Mouse (Mus musculus): Measurements from ENCODE around the gene Ern1. TPM values are rescaled to one million over a fixed set of nuclear protein-coding genes. Genes with fewer than 3 reads are reported as not detected.
A peak's percentile ranks its signal among the peaks of the same experiment; 100 is the strongest.
"Not testable (repeated sequence)": the region's sequence is repeated elsewhere in the genome, so short reads cannot be mapped to it uniquely, and the experiment has no call there.

The Ern1 gene
- total and polyA plus RNA-seq, 2 experiments: 18.2 to 52.8 TPM

DNA sequence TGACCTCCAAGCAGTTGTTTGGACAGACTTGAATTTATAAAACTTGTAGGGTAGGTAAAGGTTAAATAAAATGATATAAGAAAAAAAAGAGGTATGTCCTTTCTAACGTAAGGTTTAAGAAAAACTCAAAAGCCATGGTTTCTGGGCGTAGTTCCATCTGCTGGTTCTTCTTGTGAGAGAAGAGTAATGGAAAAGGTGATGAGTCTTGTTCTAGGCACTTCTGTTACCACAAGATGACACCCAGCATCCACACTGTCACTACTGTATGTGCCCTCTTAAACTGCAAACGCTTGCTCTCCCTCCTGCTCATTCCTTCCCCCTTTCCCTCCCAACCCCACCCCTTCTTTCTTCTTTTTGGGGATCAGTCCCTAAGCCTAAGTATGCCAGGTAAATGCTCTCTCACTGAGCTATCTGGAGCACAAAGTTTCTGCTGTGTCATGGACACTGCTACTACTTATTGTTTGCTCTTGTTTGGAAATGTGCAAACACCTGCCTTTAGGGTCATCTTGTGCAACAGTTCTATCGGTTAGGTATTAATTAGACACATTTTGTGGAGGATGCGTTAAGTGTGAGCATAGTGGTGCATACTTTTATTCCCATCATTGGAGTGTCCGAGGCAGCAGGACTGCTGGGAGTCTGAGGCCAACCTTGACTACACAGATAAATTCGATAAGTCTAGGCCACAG lies 5.5 kb upstream of the Ern1 start:
- peak; percentile 99 for DNase-seq (ENCODE audit: extremely low read depth, low read depth, low spot score)
- Histone ChIP-seq H3K9ac (ENCODE audit: low read depth, low read length) (0 out of 2 replicates have a peak overlapping the region, but pooled peaks have one; percentile 5), H3K27me3 (ENCODE audit: control insufficient read depth, insufficient read depth, low read length) (no peaks in the 10 kb centered on the region), H3K4me3 (ENCODE audit: insufficient read depth, low read depth, low read length) (no peak overlapping the region), H3K79me2 (ENCODE audit: control insufficient read depth, insufficient read depth, low read length) (no peaks in the 10 kb centered on the region), H3K36me3 (ENCODE audit: control insufficient read depth, insufficient read depth, low read length) (no peaks in the 10 kb centered on the region), H3K4me1 (ENCODE audit: control insufficient read depth, insufficient read depth, low read length) (peaks cover 24% of the 10 kb centered on the region), H3K27ac (replicated peaks; ENCODE audit: insufficient read depth, low read depth, low read length) (peak overlapping the region; percentile 68)
- TF ChIP-seq POLR2A (IDR thresholded peaks at IDR 0.05; ENCODE audit: extremely low read depth, insufficient read depth, low read length) (no peak), CTCF (IDR thresholded peaks at IDR 0.05; ENCODE audit: low read depth, low read length) (no peak)
- WGBS: 26% methylated on average over 7 of the region's 7 CpGs

- Histone ChIP-seq H3K4me1 (ENCODE audit: control insufficient read depth, insufficient read depth, low read length) (peaks cover 25% of the 10 kb centered on the region), H3K27ac (replicated peaks; ENCODE audit: insufficient read depth, low read depth, low read length) (no peak overlapping the region; the same call in 1 of the 2 replicates), H3K4me3 (ENCODE audit: insufficient read depth, low read depth, low read length) (no peak overlapping the region), H3K9ac (ENCODE audit: low read depth, low read length) (no peak overlapping the region), H3K79me2 (ENCODE audit: control insufficient read depth, insufficient read depth, low read length) (no peaks in the 10 kb centered on the region; the same call in 1 of the 2 replicates), H3K27me3 (ENCODE audit: control insufficient read depth, insufficient read depth, low read length) (no peaks in the 10 kb centered on the region), H3K36me3 (ENCODE audit: control insufficient read depth, insufficient read depth, low read length) (no peaks in the 10 kb centered on the region)
- peak; percentile 89 for DNase-seq (ENCODE audit: extremely low read depth, low read depth, low spot score)
- under 1% methylated on average over 3 of the region's 3 CpGs for WGBS
- TF ChIP-seq POLR2A (IDR thresholded peaks at IDR 0.05; ENCODE audit: extremely low read depth, insufficient read depth, low read length) (no peak), CTCF (IDR thresholded peaks at IDR 0.05; ENCODE audit: low read depth, low read length) (peak; percentile 63)
These were observed 3.7 kb upstream of the Ern1 start for GRCm38 (mm10) chr11:106491393-106491792.

GRCm38 (mm10) chr11:106490600-106490999 lies 2.9 kb upstream of the Ern1 start:
- H3K9ac ChIP-seq (ENCODE audit: low read depth, low read length); H3K36me3 ChIP-seq (ENCODE audit: control insufficient read depth, insufficient read depth, low read length); H3K79me2 ChIP-seq (ENCODE audit: control insufficient read depth, insufficient read depth, low read length); DNase-seq (ENCODE audit: extremely low read depth, low read depth, low spot score); H3K27ac ChIP-seq (replicated peaks; ENCODE audit: insufficient read depth, low read depth, low read length); H3K27me3 ChIP-seq (ENCODE audit: control insufficient read depth, insufficient read depth, low read length); H3K4me3 ChIP-seq (ENCODE audit: insufficient read depth, low read depth, low read length): not testable (repeated sequence)
- peaks cover 26% of the 10 kb centered on the region for H3K4me1 ChIP-seq (ENCODE audit: control insufficient read depth, insufficient read depth, low read length)
- 86% methylated on average over 6 of the region's 6 CpGs for WGBS

- Histone ChIP-seq H3K4me3 (ENCODE audit: insufficient read depth, low read depth, low read length) (no peak overlapping the region), H3K27me3 (ENCODE audit: control insufficient read depth, insufficient read depth, low read length) (no peaks in the 10 kb centered on the region), H3K9ac (ENCODE audit: low read depth, low read length) (peak overlapping the region; percentile 13; the same call in 1 of the 2 replicates), H3K79me2 (ENCODE audit: control insufficient read depth, insufficient read depth, low read length) (peaks cover 4% of the 10 kb centered on the region; the same call in 1 of the 2 replicates), H3K27ac (replicated peaks; ENCODE audit: insufficient read depth, low read depth, low read length) (peak overlapping the region; percentile 78), H3K4me1 (ENCODE audit: control insufficient read depth, insufficient read depth, low read length) (peaks cover 29% of the 10 kb centered on the region), H3K36me3 (ENCODE audit: control insufficient read depth, insufficient read depth, low read length) (no peaks in the 10 kb centered on the region)
- no peak for TF ChIP-seq CTCF (IDR thresholded peaks at IDR 0.05; ENCODE audit: low read depth, low read length)
- no peak for TF ChIP-seq POLR2A (IDR thresholded peaks at IDR 0.05; ENCODE audit: extremely low read depth, insufficient read depth, low read length)
- 24% methylated on average over 10 of the region's 10 CpGs for WGBS
- no peak for DNase-seq (ENCODE audit: extremely low read depth, low read depth, low spot score)
These were observed 2.4 kb upstream of the Ern1 start for GRCm38 (mm10) chr11:106490057-106490456.

DNA sequence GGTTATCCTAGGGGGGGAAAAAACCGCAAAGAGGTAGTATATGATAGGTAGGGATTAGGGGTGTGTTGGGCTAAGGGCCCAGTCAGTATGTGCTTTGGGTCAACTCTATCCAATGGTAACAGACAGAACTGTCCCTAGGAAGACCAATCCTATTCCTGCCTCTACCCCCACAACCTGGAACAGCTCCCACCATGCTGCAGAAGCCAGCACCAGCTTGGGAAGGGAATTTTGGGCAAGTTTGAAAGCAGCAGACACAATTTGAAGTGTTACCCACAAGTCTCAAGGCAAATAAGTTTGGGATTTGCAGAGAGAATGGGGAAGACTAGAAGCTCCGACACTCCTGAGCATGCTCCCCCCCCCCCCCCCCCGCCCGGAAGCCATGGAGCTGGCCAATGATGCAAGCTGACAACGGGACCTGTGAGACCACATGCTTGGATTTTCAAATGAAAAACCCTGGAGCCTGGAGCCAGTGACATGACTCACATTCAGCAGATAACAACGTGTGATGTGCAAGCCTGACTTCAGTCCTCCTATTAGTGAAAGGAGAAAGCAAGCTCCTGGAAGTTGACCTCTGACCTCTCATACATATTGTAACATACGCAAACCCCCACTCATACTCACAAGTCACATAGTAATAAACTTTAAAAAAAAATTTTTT lies 1.5 kb upstream of the Ern1 start:
- Histone ChIP-seq H3K27me3 (ENCODE audit: control insufficient read depth, insufficient read depth, low read length) (no peaks in the 10 kb centered on the region), H3K36me3 (ENCODE audit: control insufficient read depth, insufficient read depth, low read length) (no peaks in the 10 kb centered on the region), H3K27ac (replicated peaks; ENCODE audit: insufficient read depth, low read depth, low read length) (peak overlapping the region; percentile 94), H3K4me3 (ENCODE audit: insufficient read depth, low read depth, low read length) (no peak overlapping the region), H3K4me1 (ENCODE audit: control insufficient read depth, insufficient read depth, low read length) (peaks cover 35% of the 10 kb centered on the region), H3K79me2 (ENCODE audit: control insufficient read depth, insufficient read depth, low read length) (peaks cover 8% of the 10 kb centered on the region; the same call in 1 of the 2 replicates), H3K9ac (ENCODE audit: low read depth, low read length) (no peak overlapping the region)
- no peak for DNase-seq (ENCODE audit: extremely low read depth, low read depth, low spot score)
- TF ChIP-seq POLR2A (IDR thresholded peaks at IDR 0.05; ENCODE audit: extremely low read depth, insufficient read depth, low read length) (no peak), CTCF (IDR thresholded peaks at IDR 0.05; ENCODE audit: low read depth, low read length) (no peak)
- 33% methylated on average over 7 of the region's 7 CpGs for WGBS

DNA sequence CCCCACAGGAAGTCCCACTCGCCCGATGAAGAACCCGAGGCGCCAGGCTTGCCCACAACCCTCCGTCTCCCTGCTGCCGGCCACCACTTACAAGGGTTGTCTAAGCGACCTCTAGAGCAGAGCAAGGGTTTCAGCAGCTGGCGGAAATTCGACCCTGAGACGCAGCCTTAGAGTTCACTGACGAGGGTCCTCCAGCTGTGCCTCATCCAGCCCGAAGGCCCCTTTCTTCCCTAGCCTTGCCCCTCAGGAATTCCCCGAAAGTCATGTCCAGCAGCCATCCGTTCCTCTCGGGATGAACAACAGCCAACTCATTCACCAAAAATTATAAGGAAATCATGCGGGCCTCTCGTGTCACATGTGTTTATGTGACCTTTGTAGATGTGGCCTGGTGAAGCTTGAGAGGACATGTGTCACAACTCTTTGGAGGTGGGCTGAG lies 492 bp upstream of the Ern1 start:
- peak overlapping the region; percentile 53 for H3K4me3 ChIP-seq (ENCODE audit: insufficient read depth, low read depth, low read length)

More for the DNA sequence above, 492 bp upstream of the Ern1 start:
- Histone ChIP-seq H3K27me3 (ENCODE audit: control insufficient read depth, insufficient read depth, low read length) (no peaks in the 10 kb centered on the region), H3K4me1 (ENCODE audit: control insufficient read depth, insufficient read depth, low read length) (peaks cover 32% of the 10 kb centered on the region), H3K79me2 (ENCODE audit: control insufficient read depth, insufficient read depth, low read length) (peaks cover 15% of the 10 kb centered on the region; the same call in 1 of the 2 replicates), H3K27ac (replicated peaks; ENCODE audit: insufficient read depth, low read depth, low read length) (peak overlapping the region; percentile 94), H3K36me3 (ENCODE audit: control insufficient read depth, insufficient read depth, low read length) (no peaks in the 10 kb centered on the region), H3K9ac (ENCODE audit: low read depth, low read length) (peak overlapping the region; percentile 71)
- 5% methylated on average over 17 of the region's 17 CpGs for WGBS
- TF ChIP-seq POLR2A (IDR thresholded peaks at IDR 0.05; ENCODE audit: extremely low read depth, insufficient read depth, low read length) (no peak), CTCF (IDR thresholded peaks at IDR 0.05; ENCODE audit: low read depth, low read length) (no peak)
- DNase-seq (ENCODE audit: extremely low read depth, low read depth, low spot score): peak; percentile 75

Measured in liver, adult 2 months (tissue).